Mouse (Mus musculus) subcutaneous adipose tissue, adult 2 months (tissue): ENCODE data around the gene Ccdc81. TPM values are rescaled to one million over a fixed set of nuclear protein-coding genes. Genes with fewer than 3 reads are reported as not detected.

Experiments
- polyA plus RNA-seq: library from polyadenylated mRNA; depleted of rRNA; stranded (reverse); fragments of >200 nt; gene quantifications from 2 replicates; pipeline ENCODE4 v1.2.3, GENCODE M21; 2012; ENCODE audit warnings: low replicate concordance; rRNA removed

Ccdc81 gene
- polyA plus RNA-seq = 0.49 TPM in 1 of 2 replicates, not detected in the other

DNA sequence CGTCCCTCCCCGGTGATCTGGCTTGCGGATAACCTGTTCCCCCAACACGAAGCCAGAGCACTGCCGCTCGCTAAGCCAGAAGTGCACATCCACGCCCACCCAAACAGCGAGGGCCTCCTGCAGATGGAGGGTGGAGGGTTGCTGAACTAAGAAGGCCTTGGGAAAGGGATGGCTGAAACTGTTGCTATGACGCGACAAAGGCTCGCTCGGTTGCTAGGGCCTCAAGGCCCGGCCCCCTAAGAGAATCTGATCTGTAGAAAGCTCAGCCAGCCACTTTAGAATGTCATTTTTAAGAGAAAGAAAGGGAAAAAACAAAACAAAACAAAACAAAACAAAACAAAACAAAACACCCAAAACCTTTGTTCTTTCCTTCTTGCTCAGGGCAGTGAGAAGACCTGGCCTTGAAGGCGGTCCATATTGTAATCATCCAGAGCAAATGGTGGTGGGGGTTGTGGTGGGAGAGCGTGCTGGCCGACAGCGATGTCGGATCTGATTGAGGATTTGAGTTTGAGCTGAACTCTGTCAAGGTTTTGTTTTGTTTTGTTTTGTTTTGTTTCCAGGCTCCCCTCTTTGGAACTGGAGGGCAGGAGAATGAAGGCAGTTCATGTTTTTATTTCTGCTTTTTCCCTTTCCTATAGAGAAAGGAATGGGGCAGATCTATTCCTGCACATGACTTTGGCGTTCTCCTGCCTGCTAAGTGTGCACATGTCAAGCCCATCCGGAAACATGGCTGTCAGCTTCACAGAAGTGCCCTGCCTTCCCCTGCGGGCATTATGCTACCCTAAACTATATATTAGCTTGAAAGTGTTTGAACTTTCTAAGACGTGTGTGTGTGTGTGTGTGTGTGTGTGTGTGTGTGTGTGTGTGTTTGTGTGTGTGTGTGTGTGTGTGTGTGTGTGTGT is at the start of gene Ccdc81:
TSS of gene Ccdc81 (minus strand) at position 188 of the 902 bp plus-strand sequence.

DNA sequence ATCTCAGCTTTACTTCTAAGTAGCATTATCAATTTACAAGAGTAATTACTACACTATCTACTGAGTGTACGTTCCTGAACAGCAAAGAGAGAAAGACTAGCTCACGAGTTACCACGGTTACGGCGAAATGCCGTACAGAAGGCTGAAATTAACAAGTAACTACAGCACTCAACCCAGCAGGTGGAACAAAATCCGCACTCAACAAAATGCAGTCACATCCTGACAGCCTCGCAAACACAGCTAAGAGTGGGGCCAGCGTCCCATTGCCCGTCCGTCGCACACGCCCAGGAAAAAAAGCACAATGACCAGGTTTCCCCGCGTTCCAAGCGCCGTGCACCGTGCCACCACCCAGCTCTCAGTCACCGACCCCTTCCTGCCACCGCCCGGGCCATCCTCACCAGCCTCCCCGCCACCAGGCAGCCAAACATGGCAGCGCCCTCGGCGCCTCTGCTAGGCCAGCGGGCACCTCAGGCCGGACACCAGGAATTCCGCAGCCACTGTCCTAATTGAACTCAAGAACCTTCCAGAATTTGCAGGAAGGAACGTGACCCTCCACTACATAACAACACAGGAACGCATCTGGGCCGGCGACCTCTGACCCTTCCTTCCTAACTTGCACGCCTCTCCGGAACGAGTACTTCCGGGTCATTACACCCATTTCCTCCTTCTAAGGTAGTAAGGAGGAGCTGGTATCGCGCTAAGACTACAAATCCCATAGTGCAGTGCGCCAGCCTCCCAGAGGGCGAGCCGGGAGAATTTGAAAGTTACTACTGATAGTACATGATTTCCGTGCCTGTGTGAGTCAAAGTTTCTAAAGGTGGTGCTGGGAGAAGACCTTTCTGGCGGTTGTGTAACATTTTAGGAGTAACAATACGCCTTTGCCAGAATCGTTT is 37.4 kb upstream of the Ccdc81 start, which contains the start of gene Hikeshi:
TSS of gene Hikeshi (minus strand) at position 634 of the 893 bp plus-strand sequence.

Other genes starting within 250 kb of the Ccdc81 start
- 59.1 and 64.3 TPM in 2 replicates for gene Hikeshi, start 37.6 kb upstream of the Ccdc81 start, polyA plus RNA-seq
- gene Eed, start 77.4 kb upstream of the Ccdc81 start, polyA plus RNA-seq = 10.6 and 16.5 TPM in 2 replicates
- 88.0 and 88.1 TPM in 2 replicates for gene Picalm, start 226.6 kb upstream of the Ccdc81 start, polyA plus RNA-seq